Mouse (Mus musculus): ENCODE measurements around the gene Dbn1. TPM values are rescaled to one million over a fixed set of nuclear protein-coding genes. Genes with fewer than 3 reads are reported as not detected.
A peak's percentile ranks its signal among the peaks of the same experiment; 100 is the strongest.

Dbn1 gene
- 545 and 619 TPM in 2 replicates for total RNA-seq (2014; rRNA removed)
- 603 and 619 TPM in 2 replicates for polyA plus RNA-seq (2015; fragmentation: Nextera tagmentation; extraction: Ambion mirVana)

DNA sequence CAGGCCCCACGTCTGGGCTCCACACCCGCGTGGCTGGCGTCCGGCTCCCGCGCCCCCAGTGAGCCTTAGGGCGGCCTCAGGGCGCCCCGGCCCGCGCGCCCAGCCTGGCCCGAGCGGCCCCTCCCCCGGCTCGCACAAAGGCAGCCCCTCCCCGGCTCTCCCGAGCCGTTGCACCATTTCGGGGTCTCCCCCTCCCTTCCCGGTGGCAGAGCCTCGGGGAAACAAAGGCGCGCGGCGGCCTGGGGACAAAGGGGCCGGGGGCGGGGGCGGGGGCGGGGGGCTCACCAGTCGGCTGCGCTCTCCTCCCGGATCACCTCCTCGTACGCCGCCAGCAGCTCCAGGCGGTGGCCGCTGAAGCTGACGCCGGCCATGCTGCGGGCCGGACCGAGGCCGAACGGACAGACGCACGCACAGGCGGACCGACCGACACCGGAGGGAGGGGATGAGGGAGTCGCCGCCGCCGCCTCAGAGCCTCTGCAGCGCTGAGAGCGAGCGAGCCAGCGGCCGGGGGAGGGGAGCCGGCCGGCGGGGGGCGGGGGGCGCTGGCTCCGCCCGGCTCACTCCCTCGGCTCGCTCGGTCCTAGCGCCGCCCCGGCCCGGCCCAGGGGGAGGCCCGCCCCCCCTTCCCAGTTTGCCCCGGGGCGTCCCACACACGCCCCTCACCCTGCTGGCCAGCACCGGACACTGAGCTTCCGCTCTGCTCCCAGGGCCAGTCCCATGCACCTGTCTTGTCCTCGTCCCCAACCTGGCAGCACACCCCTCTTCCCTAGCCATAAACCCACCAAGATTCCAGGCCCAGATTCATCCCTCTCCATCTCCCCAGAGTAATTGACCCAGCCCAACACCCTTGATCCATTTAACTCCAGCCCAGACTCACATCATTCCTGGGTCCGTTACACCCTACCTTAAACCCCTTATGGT lies at the start of gene Dbn1:
Gene Dbn1 (minus strand): TSS at position 534 of the 921 bp plus-strand sequence.
- Histone ChIP-seq H3K4me2 (ENCODE audit: low read depth) (peak within 1 kb of the TSS; percentile 97), H3K4me3 (ENCODE audit: low read depth, low read length) (peak within 1 kb of the TSS; percentile 74), H3K9ac (peak within 1 kb of the TSS; percentile 97), H3K36me3 (ENCODE audit: insufficient read depth) (0 out of 2 replicates have a peak, but pooled peaks cover 5% of the 10 kb centered on the region), H3K9me3 (ENCODE audit: low read length) (no peaks in the 10 kb centered on the region), H3K27ac (ENCODE audit: low read depth, low read length) (peak within 1 kb of the TSS; percentile 97), H3K27me3 (ENCODE audit: insufficient read depth, low read length) (no peaks in the 10 kb centered on the region), H3K4me1 (ENCODE audit: insufficient read depth) (peaks cover 21% of the 10 kb centered on the region)
- WGBS = under 1% methylated on average over 41 of the region's 83 CpGs
- peak; percentile 78 for ATAC-seq
- TF ChIP-seq CTCF (IDR thresholded peaks at IDR 0.05; ENCODE audit: low read depth) = no peak
- peak; percentile 85 for DNase-seq

DNA sequence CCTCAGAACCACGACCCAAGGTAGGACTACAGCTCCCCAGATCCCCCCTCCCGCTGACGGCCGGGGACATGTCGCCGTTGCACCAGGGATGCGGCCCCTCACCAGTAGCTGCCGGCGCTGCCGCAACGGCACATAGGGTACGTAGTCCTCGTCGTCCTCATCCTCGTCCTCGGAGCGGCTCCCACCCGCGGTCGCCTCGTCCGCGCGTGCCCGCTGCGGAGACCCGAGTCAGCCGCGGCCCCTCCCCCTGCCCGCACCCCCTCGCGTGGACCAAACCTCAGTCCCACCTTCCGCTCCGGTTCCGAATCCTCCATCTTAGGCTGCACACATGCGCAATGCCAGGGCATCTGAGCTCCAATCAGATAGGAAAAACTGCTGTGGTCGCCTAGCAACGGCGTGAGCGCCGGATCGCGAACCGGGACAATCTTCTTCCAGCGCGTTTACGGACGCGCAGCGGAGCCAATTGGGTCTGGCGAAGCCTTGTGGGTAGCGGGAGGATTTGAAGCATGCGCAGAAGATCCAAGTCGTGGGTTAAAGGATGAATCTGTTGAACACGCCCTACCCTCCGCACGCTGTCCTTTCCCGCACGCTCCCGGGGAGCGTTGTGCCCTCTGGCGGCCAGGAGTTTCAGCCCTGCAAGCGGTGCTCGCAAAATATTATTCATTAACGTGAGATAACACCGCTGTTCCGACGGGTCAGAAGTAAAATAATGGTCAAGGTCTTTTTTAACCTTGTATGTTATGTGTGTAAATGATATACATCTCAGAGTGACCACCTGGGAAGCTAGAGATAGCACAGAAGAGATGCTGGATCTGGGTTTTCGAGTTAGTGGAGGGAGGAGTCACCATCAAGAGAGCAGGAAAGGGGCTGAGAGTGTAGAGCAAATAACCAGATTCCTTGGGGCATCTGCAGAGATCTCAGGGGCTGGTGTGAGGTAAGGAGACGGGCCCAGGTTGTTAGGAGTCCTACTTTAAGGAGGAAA lies 48.6 kb upstream of the Dbn1 start, which contains the start of gene Ddx41:
Gene Ddx41 (minus strand): TSS at position 465 of the 982 bp plus-strand sequence.
- DNase-seq (peak; percentile 99), ATAC-seq (peak; percentile 98)
- peak within 1 kb of the TSS; percentile 80 for H3K27ac ChIP-seq (ENCODE audit: low read depth, low read length)
- 1% methylated on average over 70 of the region's 70 CpGs for WGBS
- peak; percentile 91 for TF ChIP-seq CTCF (IDR thresholded peaks at IDR 0.05; ENCODE audit: low read depth)
- no peaks in the 10 kb centered on the region for H3K27me3 ChIP-seq (ENCODE audit: insufficient read depth, low read length)
- H3K4me1 ChIP-seq (ENCODE audit: insufficient read depth) = peaks cover 8% of the 10 kb centered on the region; the same call in 1 of the 2 replicates
- H3K9me3 ChIP-seq (ENCODE audit: low read length) = no peaks in the 10 kb centered on the region
- peaks cover 75% of the 10 kb centered on the region for H3K36me3 ChIP-seq (ENCODE audit: insufficient read depth)
- H3K4me2 ChIP-seq (ENCODE audit: low read depth) = peak within 1 kb of the TSS; percentile 91
- peak within 1 kb of the TSS; percentile 85 for H3K9ac ChIP-seq
- H3K4me3 ChIP-seq (ENCODE audit: low read depth, low read length) = peak within 1 kb of the TSS; percentile 82

DNA sequence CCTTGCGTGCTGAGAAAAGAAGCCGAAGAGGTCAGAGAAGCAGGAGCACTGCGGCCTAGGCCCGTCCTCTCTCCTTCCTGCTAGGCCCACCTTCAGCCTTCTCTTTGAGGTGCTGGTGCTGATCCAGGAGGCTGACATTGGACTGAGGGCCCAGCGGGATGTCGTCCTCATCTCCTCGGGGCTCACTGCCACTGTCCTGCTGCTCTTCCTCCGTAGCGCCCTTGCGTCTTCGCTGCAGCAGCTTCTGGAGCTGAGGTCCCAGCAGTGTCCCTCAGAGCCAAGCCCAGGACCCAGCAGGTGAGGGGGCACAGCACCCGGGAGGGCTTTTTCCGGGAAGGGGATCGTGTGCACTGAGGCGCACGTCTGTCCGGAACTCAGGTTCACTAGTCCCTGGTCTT lies 47.9 kb upstream of the Dbn1 start:
- Histone ChIP-seq H3K4me1 (ENCODE audit: insufficient read depth) (peaks cover 8% of the 10 kb centered on the region; the same call in 1 of the 2 replicates), H3K27me3 (ENCODE audit: insufficient read depth, low read length) (no peaks in the 10 kb centered on the region), H3K9me3 (ENCODE audit: low read length) (no peaks in the 10 kb centered on the region), H3K4me2 (ENCODE audit: low read depth) (peak overlapping the region; percentile 91), H3K36me3 (ENCODE audit: insufficient read depth) (peaks cover 73% of the 10 kb centered on the region), H3K4me3 (ENCODE audit: low read depth, low read length) (peak overlapping the region; percentile 82), H3K9ac (peak overlapping the region; percentile 85), H3K27ac (ENCODE audit: low read depth, low read length) (peak overlapping the region; percentile 80)
- DNase-seq = no peak
- 16% methylated on average over 17 of the region's 17 CpGs for WGBS
- ATAC-seq = no peak
- no peak for TF ChIP-seq CTCF (IDR thresholded peaks at IDR 0.05; ENCODE audit: low read depth)

DNA sequence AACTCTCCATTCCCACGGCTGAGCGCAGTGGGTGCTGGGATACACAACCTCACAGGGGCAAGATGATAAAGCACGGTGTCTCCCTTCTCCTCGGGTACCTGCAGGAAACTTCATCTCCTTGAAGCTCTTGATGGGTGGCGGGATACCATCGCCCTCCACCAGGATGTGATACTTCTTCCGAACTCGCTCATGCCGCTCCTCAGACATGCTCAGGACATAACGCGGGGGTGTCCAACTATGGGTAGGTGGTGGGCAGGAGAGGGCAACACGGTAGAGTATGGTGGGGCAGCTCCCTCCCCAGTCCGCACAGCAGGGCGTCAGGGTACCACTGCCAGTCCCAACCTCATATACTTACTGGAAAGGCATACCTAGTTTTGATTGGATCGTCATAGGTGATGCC lies 47.3 kb upstream of the Dbn1 start:
- no peak for TF ChIP-seq CTCF (IDR thresholded peaks at IDR 0.05; ENCODE audit: low read depth)
- H3K9me3 ChIP-seq (ENCODE audit: low read length) = no peaks in the 10 kb centered on the region
- H3K27ac ChIP-seq (ENCODE audit: low read depth, low read length) = no peak overlapping the region
- no peak for ATAC-seq
- no peak for DNase-seq
- H3K9ac ChIP-seq = no peak overlapping the region; the same call in 1 of the 2 replicates
- peaks cover 73% of the 10 kb centered on the region for H3K36me3 ChIP-seq (ENCODE audit: insufficient read depth)
- WGBS = 93% methylated on average over 15 of the region's 15 CpGs
- H3K4me2 ChIP-seq (ENCODE audit: low read depth) = peak overlapping the region; percentile 91
- H3K27me3 ChIP-seq (ENCODE audit: insufficient read depth, low read length) = no peaks in the 10 kb centered on the region
- peaks cover 8% of the 10 kb centered on the region; the same call in 1 of the 2 replicates for H3K4me1 ChIP-seq (ENCODE audit: insufficient read depth)
- H3K4me3 ChIP-seq (ENCODE audit: low read depth, low read length) = peak overlapping the region; percentile 82

DNA sequence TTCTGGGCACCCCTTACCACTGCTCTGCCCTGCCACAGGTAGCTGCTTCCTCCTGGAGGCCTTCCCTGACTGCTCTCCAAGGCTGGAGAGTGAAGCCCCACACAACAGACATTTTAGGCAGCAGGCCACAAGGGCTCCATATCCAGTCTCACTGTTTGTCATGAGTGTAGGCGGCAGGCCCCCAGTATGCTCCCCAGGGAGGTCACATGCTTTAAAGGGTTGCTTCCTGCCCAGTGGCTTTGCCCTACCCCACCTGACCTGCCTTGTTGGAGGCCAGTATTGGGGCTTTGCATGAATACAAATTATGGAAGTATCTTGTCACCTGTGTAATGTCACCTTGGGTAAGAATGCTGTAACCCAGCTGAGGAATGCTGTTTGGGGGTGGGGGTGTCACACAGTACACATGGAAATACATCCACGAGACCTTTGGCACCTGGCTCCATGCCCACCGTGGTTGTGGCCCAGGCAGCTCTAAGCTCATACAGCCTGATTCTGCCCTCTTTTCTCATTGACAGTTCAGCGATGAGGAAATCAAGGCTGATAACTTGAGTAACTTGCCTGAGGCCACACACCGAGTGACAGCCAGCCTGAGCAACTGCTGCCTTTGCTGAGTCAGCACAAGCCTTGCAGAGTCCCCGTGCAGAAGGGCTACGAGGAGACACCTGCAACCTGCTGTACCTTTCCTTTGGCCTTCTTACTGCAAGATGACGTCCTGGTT lies 41.4 kb upstream of the Dbn1 start, which contains the start of gene Dok3:
Gene Dok3 (minus strand): TSS at position 99 of the 718 bp plus-strand sequence.
- no peaks in the 10 kb centered on the region for H3K9me3 ChIP-seq (ENCODE audit: low read length)
- ATAC-seq (no peak), DNase-seq (no peak)
- H3K36me3 ChIP-seq (ENCODE audit: insufficient read depth) = peaks cover 47% of the 10 kb centered on the region
- no peaks in the 10 kb centered on the region for H3K4me1 ChIP-seq (ENCODE audit: insufficient read depth)
- WGBS = 77% methylated on average over 8 of the region's 8 CpGs
- H3K27ac ChIP-seq (ENCODE audit: low read depth, low read length) = no peak within 1 kb of the TSS
- no peak for TF ChIP-seq CTCF (IDR thresholded peaks at IDR 0.05; ENCODE audit: low read depth)
- no peak within 1 kb of the TSS for H3K4me2 ChIP-seq (ENCODE audit: low read depth)
- no peak within 1 kb of the TSS for H3K4me3 ChIP-seq (ENCODE audit: low read depth, low read length)
- H3K27me3 ChIP-seq (ENCODE audit: insufficient read depth, low read length) = no peaks in the 10 kb centered on the region
- H3K9ac ChIP-seq = no peak within 1 kb of the TSS
